Mouse (Mus musculus) ES-E14 (cell line): ENCODE data around the gene Foxp1. TPM values are rescaled to one million over a fixed set of nuclear protein-coding genes. Genes with fewer than 3 reads are reported as not detected.

Source experiments
- DNase-seq: peaks from one replicate; pipeline ENCODE4 v3.0.0-alpha.2; 2013; ENCODE audit warnings: low read depth, low spot score
- H3K27ac ChIP-seq: 2 replicates; pipeline ENCODE4 v1.5.1; 2012; ENCODE audit warnings: low read depth, mild to moderate bottlenecking, low read length, moderate library complexity, mixed read lengths; ENCODE audit not compliant: poor library complexity, insufficient read depth, severe bottlenecking
- H3K36me3 ChIP-seq: 2 replicates; pipeline ENCODE4 v1.6.1; 2012; ENCODE audit warnings: mild to moderate bottlenecking, low read length, moderate library complexity, mixed read lengths; ENCODE audit not compliant: control insufficient read depth, poor library complexity, insufficient read depth, severe bottlenecking
- H3K4me1 ChIP-seq, 2 experiments: fragments of 150-350 bp in 1 of 2; sonication (generic) in 1 of 2; 2 replicates each; pipeline ENCODE4 v1.6.1; 2012; ENCODE audit warnings: low read length in 2 of 2, mild to moderate bottlenecking in 1 of 2, mixed read lengths in 1 of 2; ENCODE audit not compliant: control insufficient read depth in 2 of 2, insufficient read depth in 2 of 2, poor library complexity in 1 of 2
- H3K4me3 ChIP-seq, 2 experiments: fragments of 150-350 bp in 1 of 2; sonication (generic) in 1 of 2; 2 replicates each; pipeline ENCODE4 v1.5.1; 2012; ENCODE audit warnings: low read length in 2 of 2, low read depth in 1 of 2, mild to moderate bottlenecking in 1 of 2, mixed read lengths in 1 of 2; ENCODE audit not compliant: insufficient read depth in 1 of 2, poor library complexity in 1 of 2, severe bottlenecking in 1 of 2
- H3K9ac ChIP-seq: 2 replicates; pipeline ENCODE4 v1.6.1; 2012; ENCODE audit warnings: low read depth, mild to moderate bottlenecking, low read length, mixed read lengths; ENCODE audit not compliant: poor library complexity, insufficient read depth, severe bottlenecking
- H3K9me3 ChIP-seq: fragments of 150-350 bp; sonication (generic); 2 replicates; pipeline ENCODE4 v1.6.1; 2012; ENCODE audit warnings: low read depth, mild to moderate bottlenecking, low read length; ENCODE audit not compliant: control insufficient read depth, insufficient read depth
- CHD2 ChIP-seq: IDR thresholded peaks from 2 replicates; pipeline ENCODE4 v1.6.1; 2014; ENCODE audit warnings: mild to moderate bottlenecking, low read depth, low read length, inconsistent platforms
- HCFC1 ChIP-seq: IDR thresholded peaks from 2 replicates; pipeline ENCODE4 v1.6.1; 2012; ENCODE audit warnings: low read length, inconsistent platforms, borderline replicate concordance; ENCODE audit not compliant: insufficient read depth
- MAFK ChIP-seq: IDR thresholded peaks from 2 replicates; pipeline ENCODE4 v1.6.1; 2014; ENCODE audit warnings: mild to moderate bottlenecking, low read depth, low read length, inconsistent platforms; ENCODE audit not compliant: insufficient read depth
- ZC3H11A ChIP-seq: IDR thresholded peaks from 2 replicates; pipeline ENCODE4 v1.6.1; 2012; ENCODE audit warnings: low read depth, mild to moderate bottlenecking, inconsistent platforms, low read length, borderline replicate concordance
- ZNF384 ChIP-seq: IDR thresholded peaks from 2 replicates; pipeline ENCODE4 v1.6.1; 2012; ENCODE audit warnings: low read depth, low read length, inconsistent platforms
- in situ Hi-C, 2 experiments: fragments of 600-800 bp; cut with MboI; formaldehyde crosslinking; loops; one replicate each; pipeline ENCODE4 v1.15.1; 2025; ENCODE audit warnings: low sequenced_read_pairs in 2 of 2, inconsistent platforms in 1 of 2; ENCODE audit not compliant: unreplicated experiment in 2 of 2
- total RNA-seq: library from RNA; depleted of rRNA; stranded (reverse); fragments of 300-350 nt; gene quantifications from 2 replicates; pipeline ENCODE4 v1.2.3, GENCODE M21; 2012

The Foxp1 gene
- total RNA-seq, 1 experiment = 70.0 TPM

GRCm38 (mm10) chr6:99478873-99479650 is 43.5 kb downstream of the Foxp1 start:
- no peak overlapping the region for H3K4me3 ChIP-seq
- no peak overlapping the region for H3K27ac ChIP-seq
- no peaks in the 10 kb centered on the region for H3K9me3 ChIP-seq
- in situ Hi-C loops = no loop called here
- H3K36me3 ChIP-seq = no peaks in the 10 kb centered on the region
- no peak overlapping the region for H3K9ac ChIP-seq
- no peaks in the 10 kb centered on the region; a peak in 1 of 4 replicates for H3K4me1 ChIP-seq
- no peak for DNase-seq
- TF ChIP-seq HCFC1 = no peak
- no peak for TF ChIP-seq MAFK
- no peak for TF ChIP-seq ZNF384
- TF ChIP-seq ZC3H11A = no peak
- TF ChIP-seq CHD2 = no peak

DNA sequence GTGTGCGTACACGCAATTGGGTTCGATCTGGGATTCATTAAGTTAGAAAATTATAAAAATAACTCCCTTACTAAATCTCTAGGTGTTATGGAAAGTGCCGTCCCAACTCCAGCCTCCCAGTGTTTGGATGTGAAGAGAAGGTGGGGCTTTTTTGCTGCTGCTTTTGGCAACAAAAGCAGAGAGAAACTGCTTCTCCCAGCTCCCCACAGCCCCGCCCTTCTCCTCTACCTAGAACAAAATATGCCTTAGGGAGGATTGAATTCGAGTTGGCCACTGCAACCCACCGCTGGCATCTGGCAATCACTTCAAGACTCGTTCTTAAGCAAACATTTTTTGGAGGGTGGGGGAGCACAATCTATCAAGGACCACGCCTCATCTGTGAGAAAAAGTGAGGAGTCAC is 47.5 kb downstream of the Foxp1 start:
- Histone ChIP-seq H3K4me3 (no peak overlapping the region), H3K9ac (no peak overlapping the region), H3K9me3 (no peaks in the 10 kb centered on the region), H3K27ac (no peak overlapping the region), H3K4me1 (no peaks in the 10 kb centered on the region), H3K36me3 (no peaks in the 10 kb centered on the region)
- in situ Hi-C loops = no loop called here
- no peak for DNase-seq
- TF ChIP-seq HCFC1 (no peak), MAFK (no peak), ZC3H11A (no peak), CHD2 (no peak), ZNF384 (no peak)

- no peak for TF ChIP-seq HCFC1
- TF ChIP-seq MAFK = no peak
- TF ChIP-seq ZNF384 = no peak
- no peak for TF ChIP-seq ZC3H11A
- no peak for TF ChIP-seq CHD2
- Histone ChIP-seq H3K9ac (no peak overlapping the region), H3K36me3 (no peaks in the 10 kb centered on the region), H3K4me1 (no peaks in the 10 kb centered on the region), H3K4me3 (no peak overlapping the region), H3K9me3 (no peaks in the 10 kb centered on the region), H3K27ac (no peak overlapping the region)
- in situ Hi-C loops = no loop called here
- no peak for DNase-seq
Observed at GRCm38 (mm10) chr6:99470906-99471305, 51.6 kb downstream of the Foxp1 start.

DNA sequence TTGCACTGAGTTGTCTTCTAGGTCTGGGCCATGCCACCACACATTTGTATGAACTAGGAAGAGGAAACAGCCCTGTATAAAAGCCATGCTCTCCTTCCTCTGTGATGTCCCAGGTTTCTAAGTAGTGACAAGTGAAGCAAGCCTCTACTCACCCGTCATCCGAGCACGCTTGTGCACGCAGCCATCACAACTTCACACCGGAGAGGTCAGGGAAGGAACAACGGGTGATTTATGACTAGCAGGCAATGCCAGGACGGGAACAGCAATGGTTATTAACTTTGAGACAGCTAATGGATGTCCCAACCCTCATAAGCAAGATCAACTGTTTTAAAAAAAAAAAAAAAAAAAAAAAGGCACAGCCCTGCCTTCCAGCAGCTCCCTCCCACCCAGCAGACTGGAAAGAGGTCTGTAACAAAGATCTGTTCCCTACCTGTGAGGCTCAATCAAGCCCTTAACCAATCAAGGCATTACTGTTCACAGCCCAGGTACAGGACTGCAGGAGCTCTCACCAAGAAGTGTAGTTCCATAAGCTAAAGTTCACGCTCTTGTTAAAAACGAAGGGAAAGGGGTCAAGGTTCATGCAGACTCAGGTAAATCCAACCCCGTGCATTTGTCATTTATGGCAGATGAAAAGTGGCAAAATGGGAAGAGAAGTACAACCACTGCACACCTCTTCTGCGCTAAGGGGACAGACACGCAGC is 53.2 kb downstream of the Foxp1 start:
- Histone ChIP-seq H3K36me3 (no peaks in the 10 kb centered on the region), H3K9me3 (no peaks in the 10 kb centered on the region), H3K4me1 (no peaks in the 10 kb centered on the region), H3K27ac (no peak overlapping the region), H3K4me3 (no peak overlapping the region), H3K9ac (no peak overlapping the region)
- TF ChIP-seq HCFC1 = no peak
- in situ Hi-C loops = no loop called here
- no peak for DNase-seq
